Mouse (Mus musculus): ENCODE measurements around the gene Spdya. TPM values are rescaled to one million over a fixed set of nuclear protein-coding genes. Genes with fewer than 3 reads are reported as not detected.

The Spdya gene
- polyA plus RNA-seq, 2 experiments: 0.04 to 0.11 TPM

DNA sequence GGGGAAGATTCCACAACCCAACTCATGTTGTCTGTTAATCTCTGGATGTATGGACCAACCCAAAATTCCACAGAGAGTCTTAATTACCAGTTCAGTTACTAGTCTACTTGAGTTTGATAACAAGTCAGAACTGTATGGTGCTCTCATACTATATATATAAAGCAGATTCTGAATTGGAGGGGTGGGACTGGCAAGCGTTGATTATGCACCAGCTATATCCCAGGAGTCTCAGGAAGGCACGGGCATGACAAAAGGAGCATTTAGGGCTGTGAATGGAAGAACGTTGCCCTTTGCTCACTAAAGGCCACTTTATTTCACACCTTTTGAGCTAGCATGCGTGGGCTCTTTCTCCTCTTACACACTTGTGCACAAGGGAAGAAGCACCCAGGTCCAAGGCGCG lies 511 bp upstream of the Spdya start:
- Histone ChIP-seq H3K9me3 (ENCODE audit: control insufficient read depth, low read length) (no peaks in the 10 kb centered on the region), H3K36me3 (replicated peaks; ENCODE audit: control insufficient read depth, insufficient read depth, low read depth) (no peaks in the 10 kb centered on the region), H3K4me2 (ENCODE audit: low read depth) (peak overlapping the region; percentile 79), H3K27ac (no peak overlapping the region), H3K4me1 (replicated peaks; ENCODE audit: control insufficient read depth in 2 of 2, insufficient read depth in 2 of 2, low read length in 1 of 2) (peaks cover 4 to 6% of the 10 kb centered on the region in 2 experiments), H3K4me3 (ENCODE audit: insufficient read depth in 1 of 2, low read depth in 2 of 2, low read length in 2 of 2) (peak overlapping the region; percentile 3 to 54; a peak in 3 of 4 replicates), H3K9ac (replicated peaks) (no peak overlapping the region; the same call in 1 of the 2 replicates), H3K27me3 (ENCODE audit: control insufficient read depth, insufficient read depth, low read length) (peaks cover 31% of the 10 kb centered on the region)
- no peak for ATAC-seq (ENCODE audit: insufficient read depth)
- TF ChIP-seq CTCF (IDR thresholded peaks at IDR 0.05; ENCODE audit: low read depth): no peak
- no peak for TF ChIP-seq EP300 (IDR thresholded peaks at IDR 0.05; ENCODE audit: low read depth)
- WGBS (ENCODE audit: insufficient replicate concordance): 8% methylated on average over 6 of the region's 6 CpGs
- no peak for DNase-seq (ENCODE audit: low read depth in 3 of 3, low spot score in 3 of 3)

DNA sequence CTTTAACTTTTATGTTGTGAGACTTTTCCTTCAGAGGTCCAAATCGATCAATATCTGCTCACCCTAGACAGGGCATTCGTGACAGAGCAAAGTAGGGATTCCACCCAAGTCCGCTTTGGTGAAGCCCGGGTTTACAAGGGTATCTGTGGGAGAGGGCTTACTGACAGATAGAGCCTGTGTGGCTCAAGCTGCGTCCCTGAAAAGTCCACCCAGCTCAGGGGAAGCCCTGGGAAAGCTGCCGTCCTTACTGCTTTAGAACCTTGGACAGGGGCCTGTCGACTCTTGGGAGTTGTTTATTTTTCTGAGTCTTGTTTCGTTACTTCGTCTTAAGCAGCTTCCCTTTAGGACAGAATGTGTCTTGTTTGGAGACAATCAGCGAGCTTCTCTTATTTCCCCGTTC lies 1.0 kb downstream of the Spdya start:
- 9% methylated on average over 11 of the region's 11 CpGs for WGBS (ENCODE audit: insufficient replicate concordance)
- Histone ChIP-seq H3K27ac (no peak overlapping the region), H3K27me3 (ENCODE audit: control insufficient read depth, insufficient read depth, low read length) (peaks cover 31% of the 10 kb centered on the region), H3K36me3 (replicated peaks; ENCODE audit: control insufficient read depth, insufficient read depth, low read depth) (no peaks in the 10 kb centered on the region), H3K4me3 (ENCODE audit: insufficient read depth in 1 of 2, low read depth in 2 of 2, low read length in 2 of 2) (peak overlapping the region in 1 of 2 experiments; percentile 20; a peak in 2 of 4 replicates), H3K4me1 (replicated peaks; ENCODE audit: control insufficient read depth in 2 of 2, insufficient read depth in 2 of 2, low read length in 1 of 2) (peaks cover 4 to 6% of the 10 kb centered on the region in 2 experiments), H3K4me2 (ENCODE audit: low read depth) (peak overlapping the region; percentile 79), H3K9me3 (ENCODE audit: control insufficient read depth, low read length) (no peaks in the 10 kb centered on the region), H3K9ac (replicated peaks) (no peak overlapping the region)
- no peak for ATAC-seq (ENCODE audit: insufficient read depth)
- DNase-seq (ENCODE audit: low read depth in 3 of 3, low spot score in 3 of 3): peak in 1 of 3 experiments; percentile 4
- TF ChIP-seq EP300 (IDR thresholded peaks at IDR 0.05; ENCODE audit: low read depth) (no peak), CTCF (IDR thresholded peaks at IDR 0.05; ENCODE audit: low read depth) (no peak)

DNA sequence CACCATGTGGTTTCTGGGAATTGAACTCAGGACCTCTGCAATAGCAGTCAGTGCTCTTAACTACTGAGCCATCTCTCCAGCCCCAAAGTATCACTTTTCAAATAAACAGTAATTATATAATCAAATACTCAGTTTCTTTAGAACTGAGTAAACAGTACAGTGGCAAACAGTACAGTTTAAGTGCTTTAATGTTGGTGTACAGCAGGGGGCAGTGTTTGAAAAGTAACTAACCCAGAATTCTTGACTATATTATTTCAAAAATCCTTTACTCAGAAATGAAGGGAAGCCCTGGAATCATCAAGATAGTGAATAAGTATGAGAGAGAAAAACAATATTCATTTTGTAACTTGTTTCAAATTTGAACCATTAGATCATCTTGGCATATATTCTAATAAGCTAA lies 9.8 kb downstream of the Spdya start:
- peak; percentile 43; the same call in 1 of the 2 replicates for TF ChIP-seq CTCF (IDR thresholded peaks at IDR 0.05; ENCODE audit: low read depth)
- no peak for TF ChIP-seq EP300 (IDR thresholded peaks at IDR 0.05; ENCODE audit: low read depth)
- ATAC-seq (ENCODE audit: insufficient read depth) (no peak), DNase-seq (ENCODE audit: low read depth in 3 of 3, low spot score in 3 of 3) (peak in 1 of 3 experiments; percentile 14)
- H3K27ac ChIP-seq: no peak overlapping the region
- H3K27me3 ChIP-seq (ENCODE audit: control insufficient read depth, insufficient read depth, low read length): no peaks in the 10 kb centered on the region
- no peak overlapping the region for H3K9ac ChIP-seq (replicated peaks)
- no peaks in the 10 kb centered on the region for H3K36me3 ChIP-seq (replicated peaks; ENCODE audit: control insufficient read depth, insufficient read depth, low read depth)
- no peak overlapping the region for H3K4me3 ChIP-seq (ENCODE audit: insufficient read depth in 1 of 2, low read depth in 2 of 2, low read length in 2 of 2)
- H3K9me3 ChIP-seq (ENCODE audit: control insufficient read depth, low read length): no peaks in the 10 kb centered on the region
- no peak overlapping the region for H3K4me2 ChIP-seq (ENCODE audit: low read depth)
- no peaks in the 10 kb centered on the region for H3K4me1 ChIP-seq (replicated peaks; ENCODE audit: control insufficient read depth in 2 of 2, insufficient read depth in 2 of 2, low read length in 1 of 2)

DNA sequence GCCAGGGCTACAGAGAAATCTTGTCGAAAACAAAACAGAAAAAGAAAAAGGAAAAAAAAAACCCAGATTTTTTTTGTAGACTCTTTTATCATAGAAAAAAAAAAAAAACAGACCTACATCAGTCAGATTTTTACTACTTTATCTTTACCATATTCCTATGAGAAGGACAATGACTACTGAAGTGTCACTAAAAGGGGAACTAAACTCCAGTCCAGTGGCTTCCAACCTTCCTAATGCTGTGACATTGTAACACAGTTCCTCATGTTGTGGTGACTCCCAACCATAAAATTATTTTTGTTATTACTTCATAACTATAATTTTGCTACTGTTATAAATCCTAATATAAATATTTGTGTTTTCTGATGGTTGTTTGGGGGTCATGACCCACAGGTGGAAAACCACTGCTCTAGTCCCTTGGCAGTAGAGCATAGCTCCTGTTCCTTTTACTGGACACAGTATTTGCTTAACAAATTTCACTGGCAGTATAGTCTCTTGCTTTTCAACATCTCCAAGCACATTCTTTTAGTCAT lies 27.4 kb downstream of the Spdya start:
- DNase-seq (ENCODE audit: low read depth in 3 of 3, low spot score in 3 of 3): no peak
- no peak overlapping the region for H3K4me3 ChIP-seq (ENCODE audit: insufficient read depth in 1 of 2, low read depth in 2 of 2, low read length in 2 of 2)
- H3K27ac ChIP-seq: no peak overlapping the region
- H3K9ac ChIP-seq (replicated peaks): no peak overlapping the region
- H3K9me3 ChIP-seq (ENCODE audit: control insufficient read depth, low read length): no peaks in the 10 kb centered on the region
- 77% methylated on average over 1 of the region's 1 CpGs for WGBS (ENCODE audit: insufficient replicate concordance)
- no peaks in the 10 kb centered on the region for H3K4me1 ChIP-seq (replicated peaks; ENCODE audit: control insufficient read depth in 2 of 2, insufficient read depth in 2 of 2, low read length in 1 of 2)
- H3K4me2 ChIP-seq (ENCODE audit: low read depth): no peak overlapping the region
- H3K36me3 ChIP-seq (replicated peaks; ENCODE audit: control insufficient read depth, insufficient read depth, low read depth): no peaks in the 10 kb centered on the region
- H3K27me3 ChIP-seq (ENCODE audit: control insufficient read depth, insufficient read depth, low read length): no peaks in the 10 kb centered on the region
- no peak for ATAC-seq (ENCODE audit: insufficient read depth)
- TF ChIP-seq EP300 (IDR thresholded peaks at IDR 0.05; ENCODE audit: low read depth) (no peak), CTCF (IDR thresholded peaks at IDR 0.05; ENCODE audit: low read depth) (no peak)

DNA sequence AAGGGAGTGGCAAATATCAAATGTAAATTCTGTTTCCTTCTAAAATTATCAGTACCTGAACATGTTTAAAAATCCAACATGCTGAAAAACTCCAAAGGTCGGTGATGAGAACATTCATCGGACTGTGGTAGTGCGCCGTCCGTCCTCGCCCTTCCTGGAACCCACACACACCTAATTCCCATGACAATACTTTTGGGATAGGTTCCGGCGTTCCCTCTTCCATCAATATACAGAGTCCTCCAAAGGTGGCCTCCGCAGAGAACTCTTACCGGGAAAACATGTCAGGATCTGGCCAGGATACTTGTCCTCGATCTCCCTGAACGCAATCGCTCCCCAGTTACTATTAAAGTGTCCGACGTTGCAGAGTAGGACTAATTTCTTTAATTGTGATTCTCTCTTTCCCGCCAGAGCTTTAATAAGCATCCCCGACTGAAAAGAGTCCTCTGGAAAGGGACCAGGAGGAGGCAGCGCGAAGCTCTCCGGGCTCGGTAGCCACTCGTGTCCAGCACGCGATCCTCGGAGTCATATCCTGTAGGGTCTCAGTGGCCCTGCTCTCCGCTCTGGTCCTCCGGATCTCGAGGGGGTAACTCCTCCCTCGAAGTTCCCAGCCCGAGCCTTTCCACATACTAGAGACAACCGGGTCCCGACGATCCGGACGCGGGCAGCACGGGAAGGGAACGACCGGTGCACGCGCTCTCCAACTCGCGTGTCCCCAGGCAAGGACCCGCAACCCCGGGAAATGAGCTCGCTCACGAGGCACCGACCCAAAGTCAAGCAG lies 46.2 kb downstream of the Spdya start:
- TF ChIP-seq EP300 (IDR thresholded peaks at IDR 0.05; ENCODE audit: low read depth) (no peak), CTCF (IDR thresholded peaks at IDR 0.05; ENCODE audit: low read depth) (no peak)
- ATAC-seq (ENCODE audit: insufficient read depth): peak; percentile 62
- WGBS (ENCODE audit: insufficient replicate concordance): under 1% methylated on average over 48 of the region's 48 CpGs
- Histone ChIP-seq H3K36me3 (replicated peaks; ENCODE audit: control insufficient read depth, insufficient read depth, low read depth) (no peaks in the 10 kb centered on the region), H3K9ac (replicated peaks) (peak overlapping the region; percentile 83), H3K9me3 (ENCODE audit: control insufficient read depth, low read length) (no peaks in the 10 kb centered on the region), H3K4me2 (ENCODE audit: low read depth) (peak overlapping the region; percentile 96), H3K27ac (peak overlapping the region; percentile 49), H3K27me3 (ENCODE audit: control insufficient read depth, insufficient read depth, low read length) (no peaks in the 10 kb centered on the region), H3K4me3 (ENCODE audit: insufficient read depth in 1 of 2, low read depth in 2 of 2, low read length in 2 of 2) (peak overlapping the region; percentile 82 to 84), H3K4me1 (replicated peaks; ENCODE audit: control insufficient read depth in 2 of 2, insufficient read depth in 2 of 2, low read length in 1 of 2) (peaks cover 7 to 13% of the 10 kb centered on the region in 2 experiments)
- DNase-seq (ENCODE audit: low read depth in 3 of 3, low spot score in 3 of 3): no peak

Measured in liver, embryonic 14.5 days (tissue).